Mouse (Mus musculus): ENCODE measurements around the gene Gm20661.

Gm20661 gene

GRCm38 (mm10) chr9:107960928-107961327 is 21.9 kb upstream of the Gm20661 start:
- DNase-seq (ENCODE audit: low read depth, low spot score), result peak; percentile 41
- Histone ChIP-seq H3K27me3 (ENCODE audit: control insufficient read depth, insufficient read depth, low read length, poor library complexity, severe bottlenecking) (no peaks in the 10 kb centered on the region), H3K36me3 (ENCODE audit: control insufficient read depth, insufficient read depth, low read length, poor library complexity, severe bottlenecking) (no peaks in the 10 kb centered on the region)

GRCm38 (mm10) chr9:107961351-107961762 is 21.5 kb upstream of the Gm20661 start:
- no peak for DNase-seq (ENCODE audit: low read depth, low spot score)
- Histone ChIP-seq H3K27me3 (ENCODE audit: control insufficient read depth, insufficient read depth, low read length, poor library complexity, severe bottlenecking) (no peaks in the 10 kb centered on the region), H3K36me3 (ENCODE audit: control insufficient read depth, insufficient read depth, low read length, poor library complexity, severe bottlenecking) (no peaks in the 10 kb centered on the region)

DNA sequence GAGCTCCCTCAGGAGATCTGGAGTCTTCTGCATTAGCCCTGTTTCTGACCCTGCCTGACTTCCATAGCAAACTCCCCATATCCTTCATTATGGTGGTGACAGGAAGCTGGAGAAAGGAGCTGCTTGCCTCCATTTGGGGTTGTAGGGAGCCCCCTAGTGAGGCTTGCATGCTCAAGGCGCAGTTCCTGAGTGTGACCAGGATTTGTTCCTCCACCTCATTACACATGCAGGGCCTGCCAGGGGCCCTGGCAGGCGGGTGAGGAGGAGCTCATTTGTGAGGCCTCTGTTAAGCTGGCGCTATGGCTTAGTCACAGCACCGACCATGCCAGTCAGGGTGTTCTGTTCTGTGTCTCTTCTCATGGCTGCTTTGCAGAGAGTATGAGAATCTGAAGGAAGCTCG is 21.0 kb upstream of the Gm20661 start:
- DNase-seq (ENCODE audit: low read depth, low spot score), result no peak
- Histone ChIP-seq H3K27me3 (ENCODE audit: control insufficient read depth, insufficient read depth, low read length, poor library complexity, severe bottlenecking) (no peaks in the 10 kb centered on the region), H3K36me3 (ENCODE audit: control insufficient read depth, insufficient read depth, low read length, poor library complexity, severe bottlenecking) (no peaks in the 10 kb centered on the region)

GRCm38 (mm10) chr9:107962916-107963315 is 19.9 kb upstream of the Gm20661 start:
- no peak for DNase-seq (ENCODE audit: low read depth, low spot score)
- no peaks in the 10 kb centered on the region for H3K27me3 ChIP-seq (ENCODE audit: control insufficient read depth, insufficient read depth, low read length, poor library complexity, severe bottlenecking)
- H3K36me3 ChIP-seq (ENCODE audit: control insufficient read depth, insufficient read depth, low read length, poor library complexity, severe bottlenecking), result no peaks in the 10 kb centered on the region

DNA sequence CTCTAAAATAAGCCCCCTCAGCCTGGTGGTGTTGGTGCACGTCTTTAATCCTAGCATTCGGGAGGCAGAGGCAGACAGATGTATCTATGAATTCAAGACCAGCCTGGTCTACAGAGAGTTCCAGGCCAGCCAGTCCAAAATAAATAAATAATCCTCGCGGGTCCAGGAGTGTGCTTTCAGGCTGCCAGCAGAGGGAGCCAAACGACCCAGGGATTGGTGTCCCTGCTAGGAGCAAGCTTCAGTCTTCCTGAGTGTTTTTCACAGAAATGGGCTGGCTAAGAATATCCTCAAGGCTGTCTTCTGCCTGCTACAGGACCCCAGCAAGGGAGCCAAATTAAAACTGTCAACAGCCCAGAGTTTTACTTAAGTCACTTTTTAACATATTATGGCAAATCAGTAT is 19.2 kb upstream of the Gm20661 start:
- peak; percentile 90 for DNase-seq (ENCODE audit: low read depth, low spot score)

DNA sequence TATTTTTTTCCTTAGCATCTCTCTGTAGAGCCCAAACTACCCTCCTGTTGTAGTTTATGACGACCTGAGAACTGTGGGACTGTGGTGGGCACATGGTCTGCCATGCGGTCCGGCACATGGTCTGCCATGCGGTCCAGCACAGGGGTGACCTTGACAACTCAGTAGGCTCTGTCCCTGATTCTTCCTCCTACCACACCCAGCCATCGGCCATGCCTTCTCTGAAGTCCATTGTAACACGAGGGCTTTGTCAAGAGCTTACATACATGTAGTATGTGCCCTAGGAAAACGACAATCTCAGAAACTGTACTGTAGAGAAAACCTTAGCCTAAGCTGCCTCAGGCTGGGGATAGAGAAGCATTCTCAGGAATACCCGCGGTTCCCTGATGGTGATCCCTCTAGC is 18.2 kb upstream of the Gm20661 start:
- H3K27me3 ChIP-seq (ENCODE audit: control insufficient read depth, insufficient read depth, low read length, poor library complexity, severe bottlenecking), result no peaks in the 10 kb centered on the region
- no peak for DNase-seq (ENCODE audit: low read depth, low spot score)
- H3K36me3 ChIP-seq (ENCODE audit: control insufficient read depth, insufficient read depth, low read length, poor library complexity, severe bottlenecking), result no peaks in the 10 kb centered on the region

More for the DNA sequence above, 19.2 kb upstream of the Gm20661 start:
- Histone ChIP-seq H3K36me3 (ENCODE audit: control insufficient read depth, insufficient read depth, low read length, poor library complexity, severe bottlenecking) (no peaks in the 10 kb centered on the region), H3K27me3 (ENCODE audit: control insufficient read depth, insufficient read depth, low read length, poor library complexity, severe bottlenecking) (no peaks in the 10 kb centered on the region)

DNA sequence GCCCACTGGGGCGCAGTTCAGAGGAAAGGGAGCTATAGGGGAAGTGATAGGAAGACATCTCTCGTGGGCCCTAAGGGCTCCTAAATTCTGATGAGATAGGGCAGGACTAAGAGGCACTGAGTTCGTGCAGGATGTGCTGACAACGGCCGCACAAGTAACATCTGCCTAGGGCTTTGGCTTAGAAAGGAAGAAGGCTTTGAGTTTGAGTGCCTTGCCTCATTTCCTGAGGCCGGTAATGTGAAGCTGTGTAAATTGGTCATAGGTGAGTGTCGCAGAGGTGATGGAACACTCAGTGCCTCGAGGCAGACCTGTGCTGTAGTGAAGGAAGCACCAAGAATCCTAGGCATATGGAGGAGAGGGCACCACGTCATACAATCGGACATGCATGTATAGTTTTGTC is 16.2 kb upstream of the Gm20661 start:
- H3K36me3 ChIP-seq (ENCODE audit: control insufficient read depth, insufficient read depth, low read length, poor library complexity, severe bottlenecking), result no peaks in the 10 kb centered on the region
- no peak for DNase-seq (ENCODE audit: low read depth, low spot score)

DNA sequence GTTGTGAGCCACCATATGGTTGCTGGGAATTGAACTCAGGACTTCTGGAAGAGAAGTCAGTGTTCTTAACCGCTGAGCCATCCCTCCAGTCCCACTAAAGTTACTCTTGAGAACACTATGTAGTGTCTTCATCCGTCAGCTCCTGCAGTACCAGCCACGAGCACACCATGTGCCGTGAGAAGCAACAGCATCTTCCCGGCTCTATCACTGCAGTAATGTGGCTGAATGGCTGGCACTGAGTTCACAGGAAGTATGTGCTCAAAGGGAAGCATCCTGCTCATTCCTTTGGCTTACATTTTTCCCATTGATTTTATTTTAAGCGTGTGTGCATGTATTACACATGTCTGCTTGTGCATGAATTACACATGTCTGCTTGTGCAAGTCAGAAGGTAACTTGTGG is 15.4 kb upstream of the Gm20661 start:
- Histone ChIP-seq H3K27me3 (ENCODE audit: control insufficient read depth, insufficient read depth, low read length, poor library complexity, severe bottlenecking) (no peaks in the 10 kb centered on the region), H3K36me3 (ENCODE audit: control insufficient read depth, insufficient read depth, low read length, poor library complexity, severe bottlenecking) (no peaks in the 10 kb centered on the region)
- DNase-seq (ENCODE audit: low read depth, low spot score), result no peak

More for the DNA sequence above, 16.2 kb upstream of the Gm20661 start:
- no peaks in the 10 kb centered on the region for H3K27me3 ChIP-seq (ENCODE audit: control insufficient read depth, insufficient read depth, low read length, poor library complexity, severe bottlenecking)

GRCm38 (mm10) chr9:107968531-107968930 is 14.3 kb upstream of the Gm20661 start:
- Histone ChIP-seq H3K27me3 (ENCODE audit: control insufficient read depth, insufficient read depth, low read length, poor library complexity, severe bottlenecking) (no peaks in the 10 kb centered on the region), H3K36me3 (ENCODE audit: control insufficient read depth, insufficient read depth, low read length, poor library complexity, severe bottlenecking) (no peaks in the 10 kb centered on the region)
- no peak for DNase-seq (ENCODE audit: low read depth, low spot score)

GRCm38 (mm10) chr9:107970311-107970710 is 12.5 kb upstream of the Gm20661 start:
- DNase-seq (ENCODE audit: low read depth, low spot score), result no peak
- no peaks in the 10 kb centered on the region for H3K27me3 ChIP-seq (ENCODE audit: control insufficient read depth, insufficient read depth, low read length, poor library complexity, severe bottlenecking)
- no peaks in the 10 kb centered on the region for H3K36me3 ChIP-seq (ENCODE audit: control insufficient read depth, insufficient read depth, low read length, poor library complexity, severe bottlenecking)

DNA sequence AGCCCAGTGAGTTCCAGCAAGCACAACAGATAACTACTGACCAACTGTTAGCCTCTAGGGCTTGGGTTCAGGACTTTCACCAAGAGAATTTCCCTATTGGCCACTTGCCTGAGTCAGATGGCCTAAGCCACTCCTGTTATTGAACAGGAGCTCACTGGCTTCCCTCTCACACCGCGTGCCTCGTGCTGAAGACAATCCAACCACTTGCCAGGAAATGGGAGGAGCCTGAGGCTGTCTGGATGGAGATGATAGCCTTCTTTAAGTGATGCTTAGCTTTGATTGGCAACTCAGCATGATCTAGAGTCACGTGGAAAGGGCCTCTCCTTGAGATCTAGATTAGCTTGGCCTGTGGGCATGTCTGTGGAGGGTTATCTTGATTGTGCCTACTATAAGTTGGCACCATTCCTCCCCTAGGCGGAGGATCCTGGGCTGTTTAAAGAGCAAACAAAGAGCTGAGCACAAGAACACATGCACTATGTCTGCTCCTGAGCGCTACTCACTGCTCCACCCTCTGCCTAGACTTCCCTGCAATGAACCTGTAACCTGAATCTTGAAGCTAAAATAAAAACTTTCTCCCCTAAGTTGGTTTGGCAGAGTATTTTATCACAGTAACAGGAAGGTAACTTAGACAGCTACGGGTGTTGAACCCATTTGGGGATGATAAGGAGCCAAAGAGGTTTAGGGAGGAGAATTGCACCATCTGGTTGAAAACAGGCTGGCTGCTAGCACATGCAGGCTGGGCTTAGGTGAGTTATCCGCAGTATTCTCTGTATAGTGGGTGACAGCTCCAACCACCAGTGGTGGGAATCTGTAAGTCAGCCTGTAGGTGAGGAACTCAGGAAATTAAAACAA is 10.9 kb upstream of the Gm20661 start:
- Histone ChIP-seq H3K36me3 (ENCODE audit: control insufficient read depth, insufficient read depth, low read length, poor library complexity, severe bottlenecking) (no peaks in the 10 kb centered on the region; the same call in 1 of the 2 replicates), H3K27me3 (ENCODE audit: control insufficient read depth, insufficient read depth, low read length, poor library complexity, severe bottlenecking) (no peaks in the 10 kb centered on the region)
- DNase-seq (ENCODE audit: low read depth, low spot score), result no peak

- DNase-seq (ENCODE audit: low read depth, low spot score), result peak; percentile 14
- Histone ChIP-seq H3K27me3 (ENCODE audit: control insufficient read depth, insufficient read depth, low read length, poor library complexity, severe bottlenecking) (no peaks in the 10 kb centered on the region), H3K36me3 (ENCODE audit: control insufficient read depth, insufficient read depth, low read length, poor library complexity, severe bottlenecking) (peaks cover 12% of the 10 kb centered on the region)
Measured at GRCm38 (mm10) chr9:107974491-107975171, 8.2 kb upstream of the Gm20661 start.

- Histone ChIP-seq H3K27me3 (ENCODE audit: control insufficient read depth, insufficient read depth, low read length, poor library complexity, severe bottlenecking) (no peaks in the 10 kb centered on the region), H3K36me3 (ENCODE audit: control insufficient read depth, insufficient read depth, low read length, poor library complexity, severe bottlenecking) (peaks cover 12% of the 10 kb centered on the region)
- peak; percentile 83 for DNase-seq (ENCODE audit: low read depth, low spot score)
Measured at GRCm38 (mm10) chr9:107975399-107976386, 7.2 kb upstream of the Gm20661 start, which contains the start of gene Uba7. Gene Uba7, plus strand, starts transcription at chr9:107975505.

GRCm38 (mm10) chr9:107978815-107979214 is 4.0 kb upstream of the Gm20661 start:
- peaks cover 12% of the 10 kb centered on the region for H3K36me3 ChIP-seq (ENCODE audit: control insufficient read depth, insufficient read depth, low read length, poor library complexity, severe bottlenecking)
- no peaks in the 10 kb centered on the region for H3K27me3 ChIP-seq (ENCODE audit: control insufficient read depth, insufficient read depth, low read length, poor library complexity, severe bottlenecking)
- no peak for DNase-seq (ENCODE audit: low read depth, low spot score)
